ENCODE assay signal across 8 mouse cellular contexts in genomic region chr9:21031251-21031895, GRCm38 (mm10). TPM values are rescaled to one million over a fixed set of nuclear protein-coding genes. Genes with fewer than 3 reads are reported as not detected.
DNase-seq lines count a peak whose midpoint lies in the region; ATAC-seq and TF ChIP-seq lines count a peak whose summit lies in the region.

No protein-coding gene starts in this region.

- no peak overlapping the region for H3K9ac ChIP-seq in lung, postnatal 0 days (replicated peaks; ENCODE audit: low read depth)

- H3K4me1 ChIP-seq in brown adipose tissue, adult 24 weeks (ENCODE audit: control insufficient read depth, insufficient read depth, insufficient read length, low read length): peaks cover 9% of the 10 kb centered on the region
- peaks cover 8% of the 10 kb centered on the region; the same call in 1 of the 2 replicates for H3K4me1 ChIP-seq in lung, postnatal 0 days (ENCODE audit: insufficient read depth, low read depth, low read length)

- WGBS in lung, postnatal 0 days: 0% methylated on average over 36 of the region's 36 CpGs

- 0 out of 2 replicates have a peak overlapping the region, but pooled peaks have one; percentile 16 for H3K27ac ChIP-seq in brown adipose tissue, adult 24 weeks (replicated peaks; ENCODE audit: low read depth, low read length)
- no peak overlapping the region for H3K27ac ChIP-seq in lung, postnatal 0 days (ENCODE audit: low read length)

- H3K9me3 ChIP-seq in lung, postnatal 0 days (ENCODE audit: low read length): no peaks in the 10 kb centered on the region

- ATAC-seq in hematopoietic stem cell, adult 5-6 weeks (replicated peaks in 1 of 2; ENCODE audit: insufficient read depth in 1 of 2, low FRiP score in 2 of 2, low TSS enrichment in 1 of 2, low read depth in 1 of 2, poor library complexity in 2 of 2, severe bottlenecking in 2 of 2): peak; percentile 18 to 31; a peak in 3 of 4 replicates
- peak; percentile 27 for ATAC-seq in lung, postnatal 0 days

- DNase-seq in MEL-GATA-1-ER (ENCODE audit: extremely low read depth, low read depth) (peak; percentile 85), adipocyte (ENCODE audit: low spot score) (no peak)
- peak; percentile 48 for DNase-seq in forelimb bud, embryonic 11.5 days (ENCODE audit: low read depth, low spot score)
- peak; percentile 78 to 80 for DNase-seq in layer of hippocampus, postnatal 14 days (ENCODE audit: low spot score in 2 of 2)
- DNase-seq in lung, postnatal 0 days (ENCODE audit: low spot score): peak; percentile 73
- peak; percentile 83 to 85 for DNase-seq in right cerebral cortex, adult 2 months (ENCODE audit: low spot score in 2 of 2)

- no peak for TF ChIP-seq EP300 in lung, postnatal 0 days (IDR thresholded peaks at IDR 0.05)

- no peak for TF ChIP-seq CTCF in lung, postnatal 0 days (IDR thresholded peaks at IDR 0.05)

- peak overlapping the region; percentile 85 for H3K4me2 ChIP-seq in lung, postnatal 0 days (replicated peaks; ENCODE audit: low read depth, low read length)

- peaks cover 32% of the 10 kb centered on the region for H3K27me3 ChIP-seq in lung, postnatal 0 days (replicated peaks; ENCODE audit: insufficient read depth, low read length)

- 0 out of 2 replicates have a peak, but pooled peaks cover 5% of the 10 kb centered on the region for H3K36me3 ChIP-seq in lung, postnatal 0 days (ENCODE audit: insufficient read depth, low read length)

- peak overlapping the region; percentile 55 for H3K4me3 ChIP-seq in brown adipose tissue, adult 24 weeks (ENCODE audit: insufficient read depth, low read depth, low read length)
- peak overlapping the region; percentile 46 for H3K4me3 ChIP-seq in lung, postnatal 0 days (ENCODE audit: low read depth, low read length)

RNA-seq across cellular contexts. Expression of gene Icam5, which starts 0.5 kb away (rescaled TPM):
- not detected in 2 replicates for polyA plus RNA-seq in brown adipose tissue, adult 24 weeks (2012; ENCODE audit: insufficient read depth, insufficient read length, missing spikeins)
- not detected in 2 replicates for total RNA-seq in hematopoietic stem cell, adult 5-6 weeks (2017)
- 100 to 1,000 TPM; 337 to 341 TPM for total RNA-seq in layer of hippocampus, postnatal 14 days (2021)
- 0.18 and 0.27 TPM in 2 replicates for polyA plus RNA-seq in lung, postnatal 0 days (2015; fragmentation: Nextera tagmentation; extraction: Ambion mirVana)

RNA-seq across cellular contexts. Expression of gene Icam4, which starts 2.2 kb away (rescaled TPM):
- not detected in 2 replicates for polyA plus RNA-seq in brown adipose tissue, adult 24 weeks (2012; ENCODE audit: insufficient read depth, insufficient read length, missing spikeins)
- total RNA-seq in hematopoietic stem cell, adult 5-6 weeks (2017): 3.0 and 7.9 TPM in 2 replicates
- under 1 TPM; 0.41 to 0.44 TPM for total RNA-seq in layer of hippocampus, postnatal 14 days (2021)
- 3.3 and 3.8 TPM in 2 replicates for polyA plus RNA-seq in lung, postnatal 0 days (2015; fragmentation: Nextera tagmentation; extraction: Ambion mirVana)

RNA-seq across cellular contexts. Expression of gene Icam1, which starts 15.6 kb away (rescaled TPM):
- 2.3 and 3.1 TPM in 2 replicates for polyA plus RNA-seq in brown adipose tissue, adult 24 weeks (2012; ENCODE audit: insufficient read depth, insufficient read length, missing spikeins)
- total RNA-seq in hematopoietic stem cell, adult 5-6 weeks (2017): 36.2 and 44.7 TPM in 2 replicates
- 1 to 10 TPM; 2.9 to 3.2 TPM for total RNA-seq in layer of hippocampus, postnatal 14 days (2021)
- polyA plus RNA-seq in lung, postnatal 0 days (2015; fragmentation: Nextera tagmentation; extraction: Ambion mirVana): 236 and 352 TPM in 2 replicates

RNA-seq across cellular contexts. Expression of gene Mrpl4, which starts 28.8 kb away (rescaled TPM):
- polyA plus RNA-seq in brown adipose tissue, adult 24 weeks (2012; ENCODE audit: insufficient read depth, insufficient read length, missing spikeins): 140 and 185 TPM in 2 replicates
- total RNA-seq in hematopoietic stem cell, adult 5-6 weeks (2017): 26.6 and 35.2 TPM in 2 replicates
- total RNA-seq in layer of hippocampus, postnatal 14 days (2021): 10 to 100 TPM; 60.4 to 62.8 TPM
- polyA plus RNA-seq in lung, postnatal 0 days (2015; fragmentation: Nextera tagmentation; extraction: Ambion mirVana): 112 and 125 TPM in 2 replicates

RNA-seq across cellular contexts. Expression of gene Zglp1, which starts 35.5 kb away (rescaled TPM):
- not detected in 2 replicates for polyA plus RNA-seq in brown adipose tissue, adult 24 weeks (2012; ENCODE audit: insufficient read depth, insufficient read length, missing spikeins)
- not detected in 2 replicates for total RNA-seq in hematopoietic stem cell, adult 5-6 weeks (2017)
- 1 to 10 TPM in 1 of 2 experiments, not detected in 1; 2.0 TPM for total RNA-seq in layer of hippocampus, postnatal 14 days (2021)
- polyA plus RNA-seq in lung, postnatal 0 days (2015; fragmentation: Nextera tagmentation; extraction: Ambion mirVana): 0.51 TPM in 1 of 2 replicates, not detected in the other

Comparison
In these comparisons a context has a peak if more than half of its experiments do, and no peak if none do; other contexts are left out.
1. RNA of gene Icam5, which starts 0.5 kb away (total RNA-seq): 337 to 341 TPM in layer of hippocampus, postnatal 14 days; not detected in hematopoietic stem cell, adult 5-6 weeks; every median in the first group is over 100 times any median in the second.